Mouse (Mus musculus): ENCODE measurements around the gene Dnajb14. TPM values are rescaled to one million over a fixed set of nuclear protein-coding genes. Genes with fewer than 3 reads are reported as not detected.
"Not testable (repeated sequence)": the region's sequence is repeated elsewhere in the genome, so short reads cannot be mapped to it uniquely, and the experiment has no call there.

Dnajb14 gene
- polyA plus RNA-seq, 1 experiment from 2014 or later, result 7.4 TPM

- no peak overlapping the region for H3K4me2 ChIP-seq (ENCODE audit: low read depth, low read length)
- no peaks in the 10 kb centered on the region for H3K36me3 ChIP-seq (ENCODE audit: control insufficient read depth, insufficient read depth, low read length)
- H3K27ac ChIP-seq (ENCODE audit: low read length), result no peak overlapping the region
- no peak overlapping the region for H3K4me3 ChIP-seq (ENCODE audit: low read length)
- peak; percentile 72 for ATAC-seq (ENCODE audit: low read depth)
- WGBS, result 25% methylated on average over 8 of the region's 8 CpGs
- no peaks in the 10 kb centered on the region for H3K9me3 ChIP-seq (ENCODE audit: control insufficient read depth, low read length)
- H3K27me3 ChIP-seq (ENCODE audit: control insufficient read depth, insufficient read depth, low read depth, low read length), result no peaks in the 10 kb centered on the region
- no peaks in the 10 kb centered on the region for H3K4me1 ChIP-seq (replicated peaks; ENCODE audit: control insufficient read depth, insufficient read depth, low read length)
- no peak overlapping the region for H3K9ac ChIP-seq (ENCODE audit: low read length)
Measured at GRCm38 (mm10) chr3:137961736-137962385, 94.4 kb downstream of the Dnajb14 start.

- no peak for ATAC-seq (ENCODE audit: low read depth)
- no peaks in the 10 kb centered on the region for H3K27me3 ChIP-seq (ENCODE audit: control insufficient read depth, insufficient read depth, low read depth, low read length)
- H3K36me3 ChIP-seq (ENCODE audit: control insufficient read depth, insufficient read depth, low read length), result no peaks in the 10 kb centered on the region
- WGBS, result 70% methylated on average over 8 of the region's 8 CpGs
- no peak overlapping the region for H3K4me2 ChIP-seq (ENCODE audit: low read depth, low read length)
- no peaks in the 10 kb centered on the region for H3K9me3 ChIP-seq (ENCODE audit: control insufficient read depth, low read length)
- no peak overlapping the region for H3K27ac ChIP-seq (ENCODE audit: low read length)
- H3K4me1 ChIP-seq (replicated peaks; ENCODE audit: control insufficient read depth, insufficient read depth, low read length), result no peaks in the 10 kb centered on the region
- H3K4me3 ChIP-seq (ENCODE audit: low read length), result no peak overlapping the region
- no peak overlapping the region for H3K9ac ChIP-seq (ENCODE audit: low read length)
Measured at GRCm38 (mm10) chr3:137963508-137963907, 96.0 kb downstream of the Dnajb14 start.

DNA sequence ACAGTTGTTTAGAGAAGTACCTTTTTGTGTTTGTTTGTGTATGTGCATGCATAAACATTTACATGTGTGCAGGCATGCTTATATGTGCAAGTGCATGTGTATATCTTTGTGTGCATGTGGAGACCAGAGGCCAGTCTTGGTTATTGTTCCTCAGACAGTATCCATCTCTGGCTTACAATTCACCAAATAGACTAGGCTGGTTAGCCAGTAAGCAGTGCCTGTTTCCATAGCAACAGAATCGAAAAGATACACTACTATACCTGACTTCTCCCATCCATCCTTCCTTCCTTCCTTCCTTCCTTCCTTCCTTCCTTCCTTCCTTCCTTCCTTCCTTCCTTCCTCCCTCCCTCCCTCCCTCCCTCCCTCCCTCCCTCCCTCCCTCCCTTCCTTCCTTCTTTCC is 96.5 kb downstream of the Dnajb14 start:
- H3K9ac ChIP-seq (ENCODE audit: low read length); H3K4me2 ChIP-seq (ENCODE audit: low read depth, low read length); H3K27me3 ChIP-seq (ENCODE audit: control insufficient read depth, insufficient read depth, low read depth, low read length); H3K27ac ChIP-seq (ENCODE audit: low read length); ATAC-seq (ENCODE audit: low read depth); H3K9me3 ChIP-seq (ENCODE audit: control insufficient read depth, low read length); H3K36me3 ChIP-seq (ENCODE audit: control insufficient read depth, insufficient read depth, low read length); H3K4me3 ChIP-seq (ENCODE audit: low read length); H3K4me1 ChIP-seq (replicated peaks; ENCODE audit: control insufficient read depth, insufficient read depth, low read length): not testable (repeated sequence)
- WGBS, result 52% methylated on average over 1 of the region's 1 CpGs

Other genes with a start within 250 kb of the Dnajb14 start
- 9.9 and 10.1 TPM in 2 replicates for gene Ddit4l, start 246.1 kb upstream of the Dnajb14 start, polyA plus RNA-seq (2015; fragmentation: Nextera tagmentation; extraction: Ambion mirVana)
- not detected in 2 replicates for gene Gm21962, start 196.2 kb upstream of the Dnajb14 start, polyA plus RNA-seq (2015; fragmentation: Nextera tagmentation; extraction: Ambion mirVana)
- gene H2afz, start 3.2 kb upstream of the Dnajb14 start, polyA plus RNA-seq (2015; fragmentation: Nextera tagmentation; extraction: Ambion mirVana), result 1,843 and 2,003 TPM in 2 replicates
- gene Lamtor3, start 50.8 kb downstream of the Dnajb14 start, polyA plus RNA-seq (2015; fragmentation: Nextera tagmentation; extraction: Ambion mirVana), result 108 and 112 TPM in 2 replicates
- 7.5 and 9.0 TPM in 2 replicates for gene Dapp1, start 113.9 kb downstream of the Dnajb14 start, polyA plus RNA-seq (2015; fragmentation: Nextera tagmentation; extraction: Ambion mirVana)
- gene 1110002E22Rik, start 197.4 kb downstream of the Dnajb14 start, polyA plus RNA-seq (2015; fragmentation: Nextera tagmentation; extraction: Ambion mirVana), result 0.65 and 0.88 TPM in 2 replicates
- 0.11 TPM in 1 of 2 replicates, not detected in the other for gene Gm5105, start 199.7 kb downstream of the Dnajb14 start, polyA plus RNA-seq (2015; fragmentation: Nextera tagmentation; extraction: Ambion mirVana)